31 mouse cellular contexts compared by ENCODE assay signal in genomic region chr17:91352107-91352506, GRCm38 (mm10).
"Had no signal": no experiment of that assay in that cellular context is flagged by ENCODE, and none has a peak within 500 bp of the region (broad histone marks: within the 10 kb centered on the region; RNA-seq: fewer than 3 reads in every experiment).

No protein-coding gene starts in this region.

- H3K4me1 ChIP-seq: heart, embryonic 10.5 days; heart, embryonic 12.5 days; heart, embryonic 13.5 days; heart, embryonic 15.5 days; hindbrain, embryonic 10.5 days; hindbrain, embryonic 12.5 days; hindbrain, embryonic 13.5 days; hindbrain, embryonic 15.5 days; intestine, embryonic 15.5 days; kidney, embryonic 15.5 days had no signal

- H3K4me3 ChIP-seq: heart, embryonic 10.5 days; heart, embryonic 12.5 days; heart, embryonic 13.5 days; heart, embryonic 15.5 days; hindbrain, embryonic 10.5 days; hindbrain, embryonic 12.5 days; hindbrain, embryonic 13.5 days; hindbrain, embryonic 15.5 days; intestine, embryonic 15.5 days; kidney, embryonic 15.5 days; layer of hippocampus, adult 2 months; left cerebral cortex, adult 2 months had no signal

- DNase-seq: heart, postnatal 10 days; heart, postnatal 14 days; heart, postnatal 36 days; heart, postnatal 4 days; kidney, adult 11 months; kidney, adult 18-20 months; kidney, adult 8-10 months; kidney, adult 9 months; kidney, postnatal 10 days; kidney, postnatal 14 days; kidney, postnatal 25 days; kidney, postnatal 36 days; kidney, postnatal 4 days; layer of hippocampus, adult 9-11 months; layer of hippocampus, postnatal 36 days had no signal

- H3K36me3 ChIP-seq: heart, embryonic 10.5 days; heart, embryonic 12.5 days; heart, embryonic 13.5 days; heart, embryonic 15.5 days; hindbrain, embryonic 10.5 days; hindbrain, embryonic 12.5 days; hindbrain, embryonic 13.5 days; hindbrain, embryonic 15.5 days; intestine, embryonic 15.5 days; kidney, embryonic 15.5 days had no signal

- H3K4me2 ChIP-seq: heart, embryonic 11.5 days; heart, embryonic 12.5 days; heart, embryonic 13.5 days; heart, embryonic 15.5 days; hindbrain, embryonic 12.5 days; hindbrain, embryonic 13.5 days; hindbrain, embryonic 14.5 days; hindbrain, embryonic 15.5 days; intestine, embryonic 15.5 days; kidney, embryonic 15.5 days had no signal

- H3K27ac ChIP-seq: heart, embryonic 10.5 days; heart, embryonic 13.5 days; heart, embryonic 15.5 days; hindbrain, embryonic 10.5 days; hindbrain, embryonic 12.5 days; hindbrain, embryonic 13.5 days; hindbrain, embryonic 14.5 days; hindbrain, embryonic 15.5 days; hindbrain, postnatal 0 days; intestine, embryonic 15.5 days; kidney, embryonic 15.5 days; kidney, postnatal 0 days; layer of hippocampus, adult 2 months; left cerebral cortex, adult 2 months had no signal

- H3K27me3 ChIP-seq: heart, embryonic 12.5 days; heart, embryonic 13.5 days; heart, embryonic 15.5 days; hindbrain, embryonic 12.5 days; hindbrain, embryonic 13.5 days; hindbrain, embryonic 15.5 days; intestine, embryonic 15.5 days; kidney, embryonic 15.5 days had no signal
